ENCODE assay signal across 15 mouse cellular contexts in genomic region chr5:135178996-135179395, GRCm38 (mm10). TPM values are rescaled to one million over a fixed set of nuclear protein-coding genes. Genes with fewer than 3 reads are reported as not detected.
DNase-seq lines count a peak whose midpoint lies in the region; ATAC-seq lines count a peak whose summit lies in the region.
"Had no signal": no experiment of that assay in that cellular context is flagged by ENCODE, and none has a peak within 500 bp of the region (broad histone marks: within the 10 kb centered on the region; RNA-seq: fewer than 3 reads in every experiment).

No protein-coding gene starts in this region.

- no peak for ATAC-seq in megakaryocyte progenitor cell, adult 5-6 weeks (replicated peaks; ENCODE audit: poor library complexity)
- ATAC-seq: activated CD4-positive, CD25-positive, alpha-beta regulatory T cell, adult 4 months had no signal

- DNase-seq in heart, adult 11 months = peak; percentile 83
- DNase-seq in heart, adult 9 months (ENCODE audit: low spot score in 2 of 2) = no peak
- DNase-seq in right cerebral cortex, adult 18-20 months = peak; percentile 81
- DNase-seq in right cerebral cortex, postnatal 4 days = no peak
- peak; percentile 95 to 96 for DNase-seq in cerebellum, postnatal 25 days
- DNase-seq in right cerebral cortex, postnatal 36 days (ENCODE audit: low spot score in 2 of 2) = peak; percentile 54 to 75
- no peak for DNase-seq in lung, adult 18-20 months
- DNase-seq: B cell, adult 2 months; heart, postnatal 4 days; kidney, adult 11 months; liver, embryonic 13.5 days; lung, postnatal 4 days; thymus, postnatal 36 days had no signal

RNA-seq across cellular contexts. Expression of gene Baz1b, which starts 8.1 kb away (rescaled TPM):
- total RNA-seq in megakaryocyte progenitor cell, adult 5-6 weeks (2015) = 72.1 and 90.2 TPM in 2 replicates
- total RNA-seq in megakaryocyte progenitor cell, adult 5-6 weeks (2017) = 128 and 160 TPM in 2 replicates

RNA-seq across cellular contexts. Expression of gene Bcl7b, which starts 10.9 kb away (rescaled TPM):
- 18.1 and 18.7 TPM in 2 replicates for total RNA-seq in megakaryocyte progenitor cell, adult 5-6 weeks (2015)
- total RNA-seq in megakaryocyte progenitor cell, adult 5-6 weeks (2017) = 24.8 and 25.2 TPM in 2 replicates

RNA-seq across cellular contexts. Expression of gene Tbl2, which starts 29.5 kb away (rescaled TPM):
- total RNA-seq in megakaryocyte progenitor cell, adult 5-6 weeks (2015) = 10.9 and 11.0 TPM in 2 replicates
- 14.9 and 18.7 TPM in 2 replicates for total RNA-seq in megakaryocyte progenitor cell, adult 5-6 weeks (2017)

Comparison
In these comparisons a context has a peak if more than half of its experiments do, and no peak if none do; other contexts are left out.
1. DNase-seq: peak in heart, adult 11 months (single experiment), right cerebral cortex, adult 18-20 months (single experiment), cerebellum, postnatal 25 days (2 of 2) and right cerebral cortex, postnatal 36 days (2 of 2); none in heart, adult 9 months (0 of 2), right cerebral cortex, postnatal 4 days (single experiment) and lung, adult 18-20 months (0 of 2).